Mouse (Mus musculus): Measurements from ENCODE around the gene Flt1. TPM values are rescaled to one million over a fixed set of nuclear protein-coding genes. Genes with fewer than 3 reads are reported as not detected.

Gene Flt1
- polyA plus RNA-seq, 1 experiment from 2014 or later = 9.5 TPM

DNA sequence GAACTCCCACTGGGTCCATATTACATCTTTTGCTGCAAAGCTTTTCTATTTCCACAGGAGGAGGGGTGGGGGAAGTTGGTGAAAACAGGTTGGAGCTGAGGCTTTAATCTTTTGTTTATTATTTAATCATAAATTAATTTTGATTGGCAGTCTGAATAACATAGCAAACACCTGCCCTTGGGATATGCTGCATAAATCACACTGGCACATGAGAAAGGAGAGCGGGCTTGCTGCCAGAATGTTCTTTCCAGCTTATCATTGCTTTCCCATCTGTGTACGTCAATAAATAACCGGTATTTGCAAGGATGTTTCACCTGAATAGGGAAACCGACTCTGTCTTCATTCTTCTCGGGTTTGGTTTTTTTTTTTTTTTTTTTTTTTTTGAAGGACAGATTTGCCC, 45.1 kb downstream of the Flt1 start:
- Histone ChIP-seq H3K9me3 (no peaks in the 10 kb centered on the region), H3K4me1 (0 out of 2 replicates have a peak, but pooled peaks cover 3% of the 10 kb centered on the region), H3K27me3 (replicated peaks; ENCODE audit: low read depth, poor library complexity, severe bottlenecking) (no peaks in the 10 kb centered on the region), H3K4me3 (no peak overlapping the region), H3K27ac (replicated peaks) (no peak overlapping the region), H3K36me3 (replicated peaks) (no peaks in the 10 kb centered on the region)
- 87% methylated on average over 5 of the region's 5 CpGs for WGBS
- DNase-seq (ENCODE audit: low spot score) = no peak

DNA sequence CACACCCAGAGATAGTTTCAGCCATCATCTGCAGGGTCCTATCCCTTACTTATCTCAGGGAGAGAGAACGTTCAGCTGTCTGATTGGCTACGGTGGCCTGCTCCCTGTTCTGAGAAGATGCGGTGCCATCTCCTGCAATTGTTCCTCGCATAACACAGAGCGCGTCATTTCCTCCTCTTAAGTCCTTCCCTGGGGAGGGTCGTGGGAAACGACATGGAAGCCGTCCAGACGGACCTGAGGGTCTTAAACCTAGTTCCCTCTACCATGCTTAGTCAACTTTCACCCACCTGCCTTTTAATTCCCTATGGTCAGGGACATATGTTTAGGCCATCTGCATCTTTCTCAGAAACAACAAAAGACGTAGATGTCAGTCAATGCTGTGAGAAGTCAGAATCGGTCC, 46.5 kb downstream of the Flt1 start:
- no peak for DNase-seq (ENCODE audit: low spot score)
- H3K4me3 ChIP-seq = no peak overlapping the region
- 0 out of 2 replicates have a peak, but pooled peaks cover 3% of the 10 kb centered on the region for H3K4me1 ChIP-seq
- WGBS = 92% methylated on average over 12 of the region's 12 CpGs
- H3K36me3 ChIP-seq (replicated peaks) = no peaks in the 10 kb centered on the region
- H3K9me3 ChIP-seq = no peaks in the 10 kb centered on the region
- no peak overlapping the region for H3K27ac ChIP-seq (replicated peaks)
- H3K27me3 ChIP-seq (replicated peaks; ENCODE audit: low read depth, poor library complexity, severe bottlenecking) = no peaks in the 10 kb centered on the region

DNA sequence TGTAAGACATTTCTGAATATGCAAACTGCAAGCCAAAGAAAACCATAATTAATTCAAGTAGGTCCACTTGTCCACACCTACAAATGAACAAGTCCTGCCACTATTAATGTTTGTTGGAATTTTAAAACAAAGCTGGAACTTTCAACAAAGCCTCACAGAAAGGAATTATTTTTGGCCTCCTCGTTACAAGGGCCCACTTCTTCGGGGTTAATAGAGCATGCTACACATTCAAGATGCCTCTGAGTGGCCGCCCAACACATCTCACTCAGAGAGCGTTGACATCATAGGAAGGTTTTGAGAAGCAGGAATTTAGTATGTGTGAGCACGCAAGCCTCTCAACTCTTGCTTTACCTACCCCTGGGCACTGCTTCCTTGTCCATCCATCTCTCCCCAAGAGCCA, 50.0 kb downstream of the Flt1 start:
- no peaks in the 10 kb centered on the region for H3K9me3 ChIP-seq
- no peak overlapping the region for H3K4me3 ChIP-seq
- no peaks in the 10 kb centered on the region for H3K36me3 ChIP-seq (replicated peaks)
- 81% methylated on average over 5 of the region's 5 CpGs for WGBS
- no peaks in the 10 kb centered on the region for H3K27me3 ChIP-seq (replicated peaks; ENCODE audit: low read depth, poor library complexity, severe bottlenecking)
- DNase-seq (ENCODE audit: low spot score) = no peak
- no peak overlapping the region for H3K27ac ChIP-seq (replicated peaks)
- no peaks in the 10 kb centered on the region for H3K4me1 ChIP-seq

DNA sequence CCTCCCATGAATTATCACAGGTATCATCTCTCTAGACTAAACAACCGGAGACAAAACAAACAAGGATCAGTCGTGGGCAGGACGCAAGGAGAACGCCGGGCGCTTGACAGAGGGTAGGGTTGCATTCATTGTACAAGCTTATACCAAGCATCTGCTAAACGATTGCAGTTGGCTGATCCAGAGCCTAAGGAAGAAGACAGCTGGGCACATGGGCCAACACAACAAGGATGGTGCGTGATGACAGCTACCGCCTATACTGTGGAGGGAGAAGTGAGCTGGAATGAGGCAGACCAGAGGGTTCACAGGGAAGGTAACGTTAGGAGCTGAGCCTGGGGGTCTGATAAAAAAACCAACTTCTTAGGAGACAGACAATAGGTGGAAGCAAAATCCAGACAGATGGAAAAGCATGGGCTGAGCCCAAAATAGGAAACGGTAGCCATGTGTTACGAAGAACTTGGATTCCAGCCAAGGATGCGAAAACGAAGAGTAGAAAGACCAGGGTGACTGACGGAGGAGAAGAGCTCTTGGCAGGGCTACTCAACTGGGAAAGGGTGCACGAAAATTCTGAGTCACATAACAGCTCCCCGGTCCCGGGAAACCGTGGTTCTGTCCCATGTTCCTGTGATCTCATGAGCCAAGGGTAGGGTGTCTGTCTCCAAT, 53.9 kb downstream of the Flt1 start:
- no peaks in the 10 kb centered on the region for H3K27me3 ChIP-seq (replicated peaks; ENCODE audit: low read depth, poor library complexity, severe bottlenecking)
- H3K9me3 ChIP-seq = peaks cover 7% of the 10 kb centered on the region; the same call in 1 of the 2 replicates
- no peaks in the 10 kb centered on the region for H3K4me1 ChIP-seq
- 88% methylated on average over 19 of the region's 19 CpGs for WGBS
- H3K4me3 ChIP-seq = no peak overlapping the region
- H3K27ac ChIP-seq (replicated peaks) = no peak overlapping the region
- no peaks in the 10 kb centered on the region for H3K36me3 ChIP-seq (replicated peaks)
- no peak for DNase-seq (ENCODE audit: low spot score)

DNA sequence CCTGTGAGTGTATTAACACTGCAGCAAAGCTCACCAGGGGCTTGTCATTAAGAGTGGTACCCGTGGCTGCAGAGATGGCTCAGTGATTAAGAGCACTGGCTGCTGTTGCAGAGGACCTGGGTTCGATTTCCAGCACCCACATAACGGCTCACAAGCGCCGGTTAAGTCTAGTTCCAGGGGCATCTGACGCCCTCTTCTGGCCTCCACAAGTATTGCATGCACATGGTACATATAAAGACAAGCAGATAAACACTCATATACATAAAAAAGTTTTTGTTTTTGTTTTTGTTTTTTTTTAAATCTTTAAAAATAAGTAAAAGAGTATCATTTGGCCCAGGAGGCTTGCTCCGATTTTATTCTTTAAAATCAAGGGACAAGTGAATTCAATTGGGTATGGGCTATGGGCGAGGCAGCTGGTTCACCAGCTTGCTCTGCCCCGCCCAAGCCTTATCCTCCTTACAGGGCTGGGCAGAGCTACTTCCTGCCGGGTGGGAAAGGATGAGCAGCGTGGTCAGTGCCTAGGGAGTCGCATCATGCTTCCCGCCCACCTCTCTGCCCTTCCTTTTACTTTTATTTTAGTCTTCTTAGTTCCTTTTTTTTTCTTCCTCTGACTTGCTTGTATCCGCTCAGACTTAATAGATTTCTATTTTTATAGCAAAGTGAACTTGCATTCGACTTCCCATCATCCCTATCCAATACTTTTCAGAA, 57.0 kb downstream of the Flt1 start:
- Histone ChIP-seq H3K27me3 (replicated peaks; ENCODE audit: low read depth, poor library complexity, severe bottlenecking) (no peaks in the 10 kb centered on the region), H3K36me3 (replicated peaks) (no peaks in the 10 kb centered on the region), H3K9me3 (peaks cover 7% of the 10 kb centered on the region; the same call in 1 of the 2 replicates), H3K4me1 (no peaks in the 10 kb centered on the region), H3K27ac (replicated peaks) (no peak overlapping the region), H3K4me3 (no peak overlapping the region)
- DNase-seq (ENCODE audit: low spot score) = no peak
- WGBS = 88% methylated on average over 15 of the region's 15 CpGs

DNA sequence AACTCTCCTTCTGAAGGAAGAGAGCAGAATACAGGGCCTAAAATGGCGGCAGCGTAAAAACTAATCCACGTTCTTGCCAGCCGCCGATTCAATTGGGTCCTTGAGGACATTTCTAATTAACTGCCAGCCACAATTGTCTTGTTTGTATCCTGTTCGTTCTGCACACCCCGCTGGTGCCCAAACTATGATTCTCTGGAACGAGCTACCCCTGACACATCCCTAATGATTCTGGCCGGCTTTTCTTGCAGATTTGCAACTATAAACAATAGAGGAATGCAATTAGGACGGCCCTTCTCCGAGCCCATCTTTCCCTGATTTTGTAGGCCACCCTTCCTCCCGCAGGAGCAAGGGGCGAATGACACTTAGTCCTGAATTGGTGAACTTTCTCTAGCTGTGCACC, 59.9 kb downstream of the Flt1 start:
- H3K27ac ChIP-seq (replicated peaks) = no peak overlapping the region
- no peaks in the 10 kb centered on the region for H3K4me1 ChIP-seq
- no peak overlapping the region for H3K4me3 ChIP-seq
- no peaks in the 10 kb centered on the region for H3K27me3 ChIP-seq (replicated peaks; ENCODE audit: low read depth, poor library complexity, severe bottlenecking)
- no peak for DNase-seq (ENCODE audit: low spot score)
- no peaks in the 10 kb centered on the region for H3K36me3 ChIP-seq (replicated peaks)
- 85% methylated on average over 13 of the region's 13 CpGs for WGBS
- H3K9me3 ChIP-seq = peaks cover 7% of the 10 kb centered on the region; the same call in 1 of the 2 replicates

DNA sequence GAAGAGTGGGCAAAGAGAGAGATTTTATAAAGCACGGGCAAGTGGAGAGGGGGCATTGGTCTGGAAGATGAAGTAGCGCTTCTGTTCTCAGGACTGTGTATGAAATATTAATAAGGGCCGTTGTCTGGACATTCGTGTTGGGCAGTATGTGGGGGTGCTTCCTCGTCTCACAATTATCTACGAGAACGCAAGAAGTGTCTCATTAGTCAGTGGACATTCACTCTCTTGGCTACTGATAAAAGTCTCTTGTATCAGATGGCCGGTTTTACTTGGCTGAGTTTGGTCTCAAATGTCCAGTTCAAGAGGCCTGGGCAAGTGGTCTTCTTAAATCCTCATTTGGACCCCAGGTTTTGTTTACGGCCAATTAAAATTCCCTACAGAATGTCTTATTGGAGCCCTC, 60.4 kb downstream of the Flt1 start:
- H3K27me3 ChIP-seq (replicated peaks; ENCODE audit: low read depth, poor library complexity, severe bottlenecking) = no peaks in the 10 kb centered on the region
- peaks cover under 1% of the 10 kb centered on the region; the same call in 1 of the 2 replicates for H3K4me1 ChIP-seq
- H3K4me3 ChIP-seq = no peak overlapping the region
- H3K9me3 ChIP-seq = peaks cover 7% of the 10 kb centered on the region; the same call in 1 of the 2 replicates
- DNase-seq (ENCODE audit: low spot score) = no peak
- 93% methylated on average over 9 of the region's 9 CpGs for WGBS
- no peaks in the 10 kb centered on the region for H3K36me3 ChIP-seq (replicated peaks)
- no peak overlapping the region for H3K27ac ChIP-seq (replicated peaks)

DNA sequence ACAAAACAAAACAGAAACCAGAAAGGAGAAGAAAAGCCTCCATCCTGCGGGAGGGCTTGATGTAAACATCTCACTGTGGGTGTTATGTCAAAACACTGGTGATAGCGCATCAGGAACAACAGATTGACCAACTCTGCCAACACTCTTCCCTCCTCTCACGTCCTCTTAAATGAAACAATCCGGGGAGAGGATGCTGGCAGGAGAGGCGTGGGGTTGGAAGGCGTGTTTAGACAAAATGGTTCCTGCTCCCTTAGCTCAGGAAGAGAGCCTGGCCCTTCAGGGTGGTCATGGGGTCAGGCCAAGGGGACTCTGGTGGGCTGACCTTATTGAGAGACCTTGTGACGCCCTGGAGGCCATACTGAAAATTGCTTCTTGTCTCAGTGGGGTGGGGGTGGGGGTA, 65.9 kb downstream of the Flt1 start:
- no peak overlapping the region for H3K4me3 ChIP-seq

DNA sequence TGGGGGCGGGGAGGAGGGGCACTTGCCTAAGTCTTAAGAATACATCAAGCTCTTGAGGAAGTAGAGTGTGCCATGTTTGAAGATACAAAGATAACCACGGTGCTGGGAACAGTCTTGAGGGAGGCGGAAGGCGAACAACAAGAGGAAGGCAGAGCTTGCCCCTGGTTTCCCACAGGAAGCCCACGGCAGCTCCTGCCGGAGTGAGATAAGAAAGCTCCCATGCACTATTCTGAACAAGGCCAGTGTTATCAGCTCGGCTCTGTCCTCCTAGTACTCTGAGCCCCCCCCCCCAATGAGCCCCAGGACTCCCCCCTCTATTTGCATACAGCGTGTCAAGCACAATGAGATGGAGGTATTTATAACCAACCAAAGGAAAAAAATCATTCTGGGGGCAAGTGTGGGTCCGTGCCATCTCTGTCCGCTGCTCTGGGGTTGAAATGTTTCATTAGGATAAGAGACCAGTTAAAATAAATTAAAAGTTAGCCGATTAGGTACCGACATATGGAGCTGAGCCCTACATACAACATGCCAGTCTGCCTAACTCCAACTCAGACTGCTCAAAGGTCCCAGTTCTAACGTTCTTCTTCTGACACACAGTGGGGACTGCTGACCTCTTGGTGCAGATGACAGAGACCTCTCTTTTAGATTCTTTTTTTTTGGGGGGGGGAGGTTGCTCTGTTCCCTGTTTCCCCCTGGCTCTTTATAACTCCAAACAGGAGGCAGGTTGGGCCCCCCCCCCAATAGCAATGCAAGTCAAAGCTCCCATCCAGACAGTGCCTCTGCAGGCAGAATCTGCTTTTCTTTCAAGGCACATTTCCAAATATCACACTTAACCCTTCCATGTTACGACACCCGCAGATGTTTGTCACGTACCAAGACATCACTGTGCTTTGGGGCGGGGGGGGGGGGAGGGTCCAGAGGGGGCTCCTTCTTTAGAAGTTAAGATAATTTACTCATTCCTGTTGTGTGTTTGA, 67.6 kb downstream of the Flt1 start:
- DNase-seq (ENCODE audit: low spot score) = no peak
- WGBS = 69% methylated on average over 17 of the region's 17 CpGs
- H3K27ac ChIP-seq (replicated peaks) = no peak overlapping the region

More for the DNA sequence above, 65.9 kb downstream of the Flt1 start:
- no peaks in the 10 kb centered on the region for H3K36me3 ChIP-seq (replicated peaks)
- H3K9me3 ChIP-seq = no peaks in the 10 kb centered on the region
- DNase-seq (ENCODE audit: low spot score) = no peak
- peaks cover 8% of the 10 kb centered on the region for H3K4me1 ChIP-seq
- H3K27ac ChIP-seq (replicated peaks) = no peak overlapping the region
- H3K27me3 ChIP-seq (replicated peaks; ENCODE audit: low read depth, poor library complexity, severe bottlenecking) = no peaks in the 10 kb centered on the region
- 74% methylated on average over 7 of the region's 7 CpGs for WGBS

DNA sequence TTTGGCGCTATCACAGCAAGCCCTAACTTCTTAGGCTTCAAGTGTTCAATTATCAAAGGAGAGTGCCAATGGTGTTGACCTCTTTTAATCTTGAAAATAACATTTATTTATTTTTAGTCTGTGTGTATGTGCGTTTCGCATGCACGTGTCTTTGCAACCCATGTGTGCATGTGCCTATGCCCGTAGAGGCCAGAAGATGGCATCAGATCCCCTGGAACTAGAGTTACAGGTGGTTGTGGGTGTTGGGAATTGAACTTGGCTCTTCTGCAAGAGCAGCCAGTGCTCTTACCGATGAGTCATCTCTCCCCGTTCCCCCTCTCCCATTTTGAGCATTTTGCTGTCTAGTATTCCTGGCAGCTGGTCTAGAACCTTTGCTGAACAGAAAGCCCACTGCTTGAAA, 70.0 kb downstream of the Flt1 start:
- no peak overlapping the region for H3K27ac ChIP-seq (replicated peaks)
- 82% methylated on average over 7 of the region's 7 CpGs for WGBS
- DNase-seq (ENCODE audit: low spot score) = no peak
- no peak overlapping the region for H3K4me3 ChIP-seq
- no peaks in the 10 kb centered on the region for H3K27me3 ChIP-seq (replicated peaks; ENCODE audit: low read depth, poor library complexity, severe bottlenecking)
- no peaks in the 10 kb centered on the region for H3K36me3 ChIP-seq (replicated peaks)
- peaks cover 8% of the 10 kb centered on the region; the same call in 1 of the 2 replicates for H3K9me3 ChIP-seq
- peaks cover 8% of the 10 kb centered on the region for H3K4me1 ChIP-seq

More for the DNA sequence above, 67.6 kb downstream of the Flt1 start:
- H3K4me3 ChIP-seq = no peak overlapping the region
- peaks cover 8% of the 10 kb centered on the region for H3K4me1 ChIP-seq
- no peaks in the 10 kb centered on the region for H3K27me3 ChIP-seq (replicated peaks; ENCODE audit: low read depth, poor library complexity, severe bottlenecking)
- H3K36me3 ChIP-seq (replicated peaks) = no peaks in the 10 kb centered on the region
- peaks cover 8% of the 10 kb centered on the region; the same call in 1 of the 2 replicates for H3K9me3 ChIP-seq

DNA sequence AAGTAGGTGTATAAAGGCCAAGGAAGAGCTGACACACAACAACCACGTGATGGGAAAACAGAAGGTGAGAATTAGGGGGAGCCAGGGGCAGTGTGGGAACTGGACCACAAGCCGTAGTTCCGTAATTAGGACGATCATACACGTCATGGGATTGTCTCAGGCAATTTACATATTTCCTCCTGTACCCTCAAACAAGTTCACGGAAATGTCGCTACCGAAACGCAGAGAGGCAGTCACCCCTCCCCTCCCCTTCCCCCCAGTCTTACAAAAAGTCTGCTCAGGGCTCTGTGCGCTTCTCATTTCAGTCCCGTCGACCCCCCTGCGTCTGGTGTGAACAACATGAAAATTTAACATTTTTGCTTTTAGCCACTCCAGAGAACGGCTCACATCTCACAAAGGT, 74.6 kb downstream of the Flt1 start:
- 84% methylated on average over 14 of the region's 14 CpGs for WGBS
- H3K4me1 ChIP-seq = peaks cover 4% of the 10 kb centered on the region; the same call in 1 of the 2 replicates
- no peak for DNase-seq (ENCODE audit: low spot score)
- H3K27me3 ChIP-seq (replicated peaks; ENCODE audit: low read depth, poor library complexity, severe bottlenecking) = no peaks in the 10 kb centered on the region
- H3K36me3 ChIP-seq (replicated peaks) = no peaks in the 10 kb centered on the region
- H3K4me3 ChIP-seq = no peak overlapping the region
- H3K9me3 ChIP-seq = peaks cover 8% of the 10 kb centered on the region; the same call in 1 of the 2 replicates
- no peak overlapping the region for H3K27ac ChIP-seq (replicated peaks)

DNA sequence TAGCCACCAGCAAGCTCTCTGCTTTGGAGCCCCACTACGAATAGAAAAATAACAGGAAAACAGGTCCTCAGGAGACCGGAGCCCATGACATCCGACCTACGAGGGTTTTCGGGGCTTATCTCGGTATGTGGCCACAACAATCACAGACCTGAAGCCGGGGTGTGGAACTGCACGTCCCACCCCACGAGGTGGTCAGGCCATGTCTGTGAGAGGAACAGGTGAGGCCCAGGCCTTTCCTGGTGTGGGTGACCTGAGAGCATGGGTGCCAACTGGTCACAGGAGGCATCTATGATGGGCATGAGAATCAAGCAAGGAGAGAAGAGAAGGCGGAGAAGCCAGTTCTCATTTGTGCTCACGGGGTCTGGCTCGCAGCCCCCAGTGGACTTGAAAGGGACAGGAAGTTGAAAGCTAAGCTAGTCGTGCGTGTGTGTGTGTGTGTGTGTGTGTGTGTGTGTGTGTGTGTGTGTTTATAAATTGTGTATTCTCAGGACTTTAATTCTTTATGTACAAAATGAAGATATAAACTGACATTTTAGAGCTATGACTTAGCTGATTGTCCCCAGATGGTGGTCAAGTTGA, 79.4 kb downstream of the Flt1 start:
- Histone ChIP-seq H3K27ac (replicated peaks) (peak overlapping the region; percentile 24; the same call in 1 of the 2 replicates), H3K4me1 (peaks cover 24% of the 10 kb centered on the region), H3K36me3 (replicated peaks) (no peaks in the 10 kb centered on the region), H3K9me3 (no peaks in the 10 kb centered on the region), H3K4me3 (no peak overlapping the region), H3K27me3 (replicated peaks; ENCODE audit: low read depth, poor library complexity, severe bottlenecking) (no peaks in the 10 kb centered on the region)
- 70% methylated on average over 14 of the region's 14 CpGs for WGBS
- DNase-seq (ENCODE audit: low spot score) = peak; percentile 27

Measured in embryonic facial prominence, embryonic 10.5 days (tissue).